Mouse (Mus musculus) embryonic facial prominence, embryonic 14.5 days (tissue): ENCODE measurements around the gene Ctnna3. TPM values are rescaled to one million over a fixed set of nuclear protein-coding genes. Genes with fewer than 3 reads are reported as not detected.
"Not testable (repeated sequence)": the region's sequence is repeated elsewhere in the genome, so short reads cannot be mapped to it uniquely, and the experiment has no call there.

Source experiments
- ATAC-seq: fragments of 200-750 bp; cut with Nextera tagmentation; 2 replicates; pipeline ENCODE4 v1.8.0; 2017; ENCODE audit warnings: low read depth, moderate number of reproducible peaks, moderate TSS enrichment
- DNase-seq: peaks from one replicate; pipeline ENCODE4 v3.0.0-alpha.2; 2015; ENCODE audit warnings: low spot score
- H3K27ac ChIP-seq: fragments of 300-500 bp; sonication (generic); replicated peaks from 2 replicates; pipeline ENCODE4 v1.5.1; 2014; ENCODE audit warnings: low read depth, mild to moderate bottlenecking, low read length, moderate library complexity
- H3K27me3 ChIP-seq: fragments of 300-500 bp; sonication (generic); replicated peaks from 2 replicates; pipeline ENCODE4 v1.6.1; 2014; ENCODE audit warnings: low read length; ENCODE audit not compliant: control insufficient read depth, insufficient read depth
- H3K36me3 ChIP-seq: fragments of 300-500 bp; sonication (generic); 2 replicates; pipeline ENCODE4 v1.6.1; 2014; ENCODE audit warnings: low read length, mixed read lengths; ENCODE audit not compliant: control insufficient read depth, insufficient read depth
- H3K4me1 ChIP-seq: fragments of 300-500 bp; sonication (generic); 2 replicates; pipeline ENCODE4 v1.6.1; 2014; ENCODE audit warnings: antibody characterized with exemption, low read length; ENCODE audit not compliant: control insufficient read depth, insufficient read depth
- H3K4me2 ChIP-seq: fragments of 300-500 bp; sonication (generic); 2 replicates; pipeline ENCODE4 v1.6.1; 2014; ENCODE audit warnings: low read depth, mild to moderate bottlenecking, low read length, moderate library complexity, mixed read lengths
- H3K4me3 ChIP-seq: fragments of 300-500 bp; sonication (generic); 2 replicates; pipeline ENCODE4 v1.5.1; 2014; ENCODE audit warnings: low read depth, mild to moderate bottlenecking, low read length
- H3K9ac ChIP-seq: fragments of 300-500 bp; sonication (generic); 2 replicates; pipeline ENCODE4 v1.6.1; 2014; ENCODE audit warnings: low read depth, mild to moderate bottlenecking, low read length, moderate library complexity, mixed read lengths
- H3K9me3 ChIP-seq: fragments of 300-500 bp; sonication (generic); 2 replicates; pipeline ENCODE4 v1.6.1; 2016; ENCODE audit warnings: low read length; ENCODE audit not compliant: control insufficient read depth
- whole genome bisulfite sequencing: fragments of 180-500 bp; shearing (Covaris S2); extraction: QIAGEN DNeasy Blood & Tissue Kit; methylation state at CpG from one replicate; pipeline ENCODE4 v1.1.7; 2014; 5-methylcytosine and 5-hydroxymethylcytosine counted together
- polyA plus RNA-seq: library from polyadenylated mRNA; unstranded; fragments of >200 nt; fragmentation: Nextera tagmentation; extraction: Ambion mirVana; gene quantifications from 2 replicates; pipeline ENCODE4 v1.2.1, GENCODE M21; 2014

Ctnna3 gene
- polyA plus RNA-seq: 1.6 and 1.8 TPM in 2 replicates

- WGBS: 1% methylated on average over 43 of the region's 55 CpGs
- ATAC-seq (peak; percentile 97), DNase-seq (peak; percentile 98)
Measured at GRCm38 (mm10) chr10:63429785-63430305, at the start of gene Ctnna3. Ctnna3 (plus strand) TSS chr10:63430098.

GRCm38 (mm10) chr10:63381498-63382280 is 48.2 kb upstream of the Ctnna3 start, which contains the start of gene Sirt1:
Sirt1 (minus strand) TSS chr10:63381704.
- peak within 1 kb of the TSS; percentile 8; the same call in 1 of the 2 replicates for H3K27ac ChIP-seq
- no peaks in the 10 kb centered on the region for H3K36me3 ChIP-seq
- ATAC-seq (no peak), DNase-seq (no peak)
- H3K4me1 ChIP-seq: peaks cover 5% of the 10 kb centered on the region; the same call in 1 of the 2 replicates
- no peaks in the 10 kb centered on the region for H3K9me3 ChIP-seq
- H3K4me3 ChIP-seq: peak within 1 kb of the TSS; percentile 56
- peak within 1 kb of the TSS; percentile 69 for H3K9ac ChIP-seq
- H3K27me3 ChIP-seq: 0 out of 2 replicates have a peak, but pooled peaks cover 4% of the 10 kb centered on the region
- H3K4me2 ChIP-seq: peak within 1 kb of the TSS; percentile 96
- WGBS: 7% methylated on average over 24 of the region's 24 CpGs

More at GRCm38 (mm10) chr10:63429785-63430305, at the start of gene Ctnna3:
- Histone ChIP-seq H3K4me3 (peak within 1 kb of the TSS; percentile 88), H3K4me1 (no peaks in the 10 kb centered on the region), H3K27ac (peak within 1 kb of the TSS; percentile 86), H3K4me2 (peak within 1 kb of the TSS; percentile 65), H3K36me3 (no peaks in the 10 kb centered on the region), H3K9ac (peak within 1 kb of the TSS; percentile 81), H3K9me3 (no peaks in the 10 kb centered on the region), H3K27me3 (no peaks in the 10 kb centered on the region)

- Histone ChIP-seq H3K4me1 (peaks cover 5% of the 10 kb centered on the region; the same call in 1 of the 2 replicates), H3K9ac (peak within 1 kb of the TSS; percentile 69), H3K27me3 (0 out of 2 replicates have a peak, but pooled peaks cover 4% of the 10 kb centered on the region), H3K4me2 (peak within 1 kb of the TSS; percentile 96), H3K9me3 (no peaks in the 10 kb centered on the region), H3K27ac (peak within 1 kb of the TSS; percentile 8; the same call in 1 of the 2 replicates), H3K36me3 (no peaks in the 10 kb centered on the region), H3K4me3 (peak within 1 kb of the TSS; percentile 56)
- WGBS: under 1% methylated on average over 28 of the region's 28 CpGs
- peak; percentile 99 for DNase-seq
- ATAC-seq: peak; percentile 97
Measured at GRCm38 (mm10) chr10:63382372-63383279, 47.3 kb upstream of the Ctnna3 start, which contains the start of gene Dnajc12. Dnajc12 (plus strand) TSS chr10:63382443.

GRCm38 (mm10) chr10:63385897-63386296 is 44.0 kb upstream of the Ctnna3 start:
- H3K4me2 ChIP-seq: peak overlapping the region; percentile 71
- ATAC-seq, DNase-seq, H3K9me3 ChIP-seq, H3K4me1 ChIP-seq, H3K36me3 ChIP-seq, H3K27me3 ChIP-seq: not testable (repeated sequence)
- peak overlapping the region; percentile 44; the same call in 1 of the 2 replicates for H3K27ac ChIP-seq
- H3K4me3 ChIP-seq: peak overlapping the region; percentile 58
- 0 out of 2 replicates have a peak overlapping the region, but pooled peaks have one; percentile 70 for H3K9ac ChIP-seq
- WGBS: 30% methylated on average over 5 of the region's 5 CpGs

GRCm38 (mm10) chr10:63386444-63386843 is 43.5 kb upstream of the Ctnna3 start:
- under 1% methylated on average over 19 of the region's 19 CpGs for WGBS
- Histone ChIP-seq H3K4me1 (peaks cover 5% of the 10 kb centered on the region; the same call in 1 of the 2 replicates), H3K27me3 (0 out of 2 replicates have a peak, but pooled peaks cover 4% of the 10 kb centered on the region), H3K36me3 (no peaks in the 10 kb centered on the region), H3K4me3 (peak overlapping the region; percentile 58), H3K9ac (peak overlapping the region; percentile 70), H3K9me3 (no peaks in the 10 kb centered on the region), H3K27ac (peak overlapping the region; percentile 44), H3K4me2 (peak overlapping the region; percentile 71)
- peak; percentile 74 for ATAC-seq
- peak; percentile 96 for DNase-seq

GRCm38 (mm10) chr10:63386991-63387390 is 42.9 kb upstream of the Ctnna3 start:
- Histone ChIP-seq H3K9ac (peak overlapping the region; percentile 70), H3K4me3 (peak overlapping the region; percentile 58), H3K27me3 (0 out of 2 replicates have a peak, but pooled peaks cover under 1% of the 10 kb centered on the region), H3K36me3 (no peaks in the 10 kb centered on the region), H3K4me2 (peak overlapping the region; percentile 71), H3K27ac (peak overlapping the region; percentile 23; the same call in 1 of the 2 replicates), H3K4me1 (peaks cover under 1% of the 10 kb centered on the region; the same call in 1 of the 2 replicates), H3K9me3 (no peaks in the 10 kb centered on the region)
- peak; percentile 27 for DNase-seq
- WGBS: 3% methylated on average over 10 of the region's 10 CpGs
- no peak for ATAC-seq

GRCm38 (mm10) chr10:63388948-63389347 is 41.0 kb upstream of the Ctnna3 start:
- H3K27ac ChIP-seq: no peak overlapping the region
- H3K4me2 ChIP-seq: no peak overlapping the region
- H3K36me3 ChIP-seq: no peaks in the 10 kb centered on the region
- H3K4me3 ChIP-seq: no peak overlapping the region
- no peaks in the 10 kb centered on the region for H3K27me3 ChIP-seq
- WGBS: 64% methylated on average over 4 of the region's 4 CpGs
- ATAC-seq: no peak
- no peaks in the 10 kb centered on the region for H3K4me1 ChIP-seq
- H3K9ac ChIP-seq: no peak overlapping the region
- H3K9me3 ChIP-seq: no peaks in the 10 kb centered on the region
- DNase-seq: no peak

- Histone ChIP-seq H3K4me3 (no peak overlapping the region), H3K9me3 (no peaks in the 10 kb centered on the region), H3K27me3 (no peaks in the 10 kb centered on the region), H3K4me2 (no peak overlapping the region), H3K9ac (no peak overlapping the region), H3K4me1 (no peaks in the 10 kb centered on the region), H3K27ac (no peak overlapping the region), H3K36me3 (no peaks in the 10 kb centered on the region)
- ATAC-seq (no peak), DNase-seq (no peak)
- 91% methylated on average over 10 of the region's 10 CpGs for WGBS
Measured at GRCm38 (mm10) chr10:63396963-63397362, 32.9 kb upstream of the Ctnna3 start.
